Mouse (Mus musculus) lung, postnatal 14 days (tissue): Measurements from ENCODE around the gene Cntn5.
A peak's percentile ranks its signal among the peaks of the same experiment; 100 is the strongest.

Source experiments
- DNase-seq: peaks from one replicate; pipeline ENCODE4 v3.0.0; 2021

Cntn5 gene

DNA sequence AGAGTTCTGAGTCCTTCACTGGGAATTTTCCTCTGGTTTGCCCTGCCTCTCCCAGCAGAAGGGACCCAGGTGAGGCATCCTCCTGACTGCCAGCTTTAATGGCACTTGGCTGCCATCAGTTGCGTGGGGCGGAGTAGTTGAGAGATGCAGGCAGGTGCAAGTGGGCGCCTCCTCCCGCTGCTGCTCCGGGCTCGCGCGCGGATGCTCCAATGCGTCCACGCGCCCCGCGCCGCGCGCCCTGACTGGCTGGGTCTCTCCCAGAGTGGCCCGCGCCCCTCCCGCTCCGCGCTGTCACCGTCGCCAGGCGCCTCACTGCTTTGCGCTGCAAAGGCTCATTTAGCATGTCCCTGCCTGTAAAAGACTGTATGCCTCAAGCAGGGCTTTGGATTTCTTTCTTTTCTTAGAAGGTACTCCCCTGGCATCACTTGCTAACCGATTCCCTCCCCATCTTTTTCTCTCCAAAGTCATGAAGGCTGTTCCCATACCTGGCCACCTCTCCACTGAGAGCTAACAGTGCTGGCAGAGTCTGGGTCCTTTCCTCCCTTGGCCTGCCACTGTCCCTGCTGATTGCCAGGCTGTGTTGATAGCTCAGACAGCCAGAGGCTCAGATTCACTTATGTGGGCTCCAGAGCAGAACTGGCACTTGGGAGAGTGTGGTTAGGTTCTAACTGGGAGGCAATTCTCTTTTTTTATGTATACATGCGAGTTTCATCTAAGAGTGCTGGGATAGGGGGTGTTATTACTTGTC is at the start of gene Cntn5:
Gene Cntn5, minus strand, starts transcription at position 160 of the 748 bp plus-strand sequence.
- DNase-seq, result no peak

DNA sequence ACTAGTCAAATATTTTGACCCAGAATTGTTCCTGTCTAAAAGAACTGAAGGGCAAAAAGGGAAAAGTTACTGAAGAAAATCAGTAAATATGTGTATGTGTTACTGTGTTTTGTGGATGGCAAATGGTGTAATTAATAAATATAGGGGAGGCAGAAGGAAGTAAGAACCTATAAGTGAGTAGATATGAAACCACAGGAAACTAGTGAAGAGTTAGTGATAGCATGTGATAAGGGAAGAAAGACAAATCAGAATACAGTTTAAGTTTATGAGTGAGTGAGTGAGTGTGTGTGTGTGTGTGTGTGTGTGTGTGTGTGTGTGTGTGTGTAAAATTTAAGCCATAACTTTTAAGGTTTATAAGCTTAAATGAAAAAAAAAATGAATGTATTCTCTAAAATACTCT is 45.9 kb upstream of the Cntn5 start:
- DNase-seq, result no peak

DNA sequence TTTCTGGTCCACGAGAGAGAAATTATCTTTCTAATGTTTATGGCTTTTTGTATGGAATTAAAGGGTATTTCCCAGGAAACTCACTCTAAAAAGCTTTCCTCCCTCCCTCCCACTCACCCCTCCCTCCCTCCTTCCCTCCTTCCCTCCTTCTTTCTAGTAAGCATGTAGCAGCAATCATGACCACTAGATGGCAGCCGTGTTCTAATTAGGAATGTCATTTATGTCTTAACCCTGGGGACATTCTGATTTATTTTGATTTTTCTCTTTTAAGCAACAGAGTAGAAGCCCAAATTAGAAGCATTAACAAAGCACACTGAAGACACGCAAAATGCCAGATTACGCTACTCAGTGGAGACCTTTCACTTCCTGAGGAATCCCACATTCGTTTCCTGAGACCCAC is 5.0 kb upstream of the Cntn5 start:
- DNase-seq, result peak; percentile 50

DNA sequence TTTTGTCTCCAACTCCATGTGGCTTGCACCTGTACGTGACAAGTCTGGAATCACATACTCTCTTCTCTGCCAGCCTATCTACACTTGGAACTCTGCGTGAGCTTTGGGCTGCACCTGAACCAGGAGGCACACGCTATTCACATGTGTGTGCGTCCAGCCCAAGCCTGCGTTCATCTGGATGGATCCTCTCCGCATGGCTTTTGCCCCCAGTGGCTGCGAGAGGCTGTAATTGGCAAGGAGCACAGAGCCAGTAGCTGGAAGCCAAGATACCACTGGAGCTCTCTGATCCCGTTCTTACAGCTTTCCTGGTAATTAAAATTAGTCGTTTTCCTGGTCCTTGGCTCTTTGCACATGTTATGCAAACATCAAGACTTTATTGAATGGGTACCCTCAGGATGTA is 1.1 kb upstream of the Cntn5 start:
- no peak for DNase-seq

DNA sequence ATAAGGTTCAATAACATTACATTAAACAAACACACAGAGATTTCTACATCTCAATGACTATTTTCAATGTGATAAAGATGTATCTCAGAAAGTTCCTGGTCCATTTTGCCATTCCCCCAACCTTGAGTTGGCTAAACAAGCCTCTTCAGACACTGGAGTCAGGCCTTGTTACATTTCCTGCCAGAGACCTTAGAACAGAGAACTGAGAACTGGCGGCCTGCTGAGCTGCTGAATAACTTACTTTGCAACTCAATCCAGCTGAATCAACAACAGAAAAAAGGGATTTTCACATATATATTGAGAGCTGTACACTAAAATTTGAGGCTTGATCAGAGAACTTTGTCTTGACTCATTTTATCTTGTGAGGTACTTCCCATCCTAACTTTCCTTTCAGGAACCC is 24.8 kb downstream of the Cntn5 start:
- DNase-seq, result no peak

DNA sequence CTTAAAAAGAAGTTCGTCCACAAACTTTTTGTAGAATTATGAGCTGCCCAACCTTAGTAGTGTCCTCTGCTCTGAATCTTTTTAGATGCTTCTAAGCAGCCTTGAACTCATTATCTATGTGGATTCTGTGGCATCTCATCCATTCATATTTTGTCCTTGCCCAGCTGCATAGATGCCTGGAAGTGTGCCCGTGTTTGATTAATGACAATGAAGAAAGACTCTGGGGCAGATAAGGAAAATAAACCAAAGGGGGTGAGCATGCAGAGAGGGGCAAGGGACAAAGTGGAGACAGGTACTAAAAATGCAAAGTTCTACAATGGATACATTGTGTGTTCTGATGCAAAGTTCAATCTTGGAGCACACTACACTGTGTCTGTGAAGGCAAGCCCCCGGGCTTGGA is 30.7 kb downstream of the Cntn5 start:
- no peak for DNase-seq

DNA sequence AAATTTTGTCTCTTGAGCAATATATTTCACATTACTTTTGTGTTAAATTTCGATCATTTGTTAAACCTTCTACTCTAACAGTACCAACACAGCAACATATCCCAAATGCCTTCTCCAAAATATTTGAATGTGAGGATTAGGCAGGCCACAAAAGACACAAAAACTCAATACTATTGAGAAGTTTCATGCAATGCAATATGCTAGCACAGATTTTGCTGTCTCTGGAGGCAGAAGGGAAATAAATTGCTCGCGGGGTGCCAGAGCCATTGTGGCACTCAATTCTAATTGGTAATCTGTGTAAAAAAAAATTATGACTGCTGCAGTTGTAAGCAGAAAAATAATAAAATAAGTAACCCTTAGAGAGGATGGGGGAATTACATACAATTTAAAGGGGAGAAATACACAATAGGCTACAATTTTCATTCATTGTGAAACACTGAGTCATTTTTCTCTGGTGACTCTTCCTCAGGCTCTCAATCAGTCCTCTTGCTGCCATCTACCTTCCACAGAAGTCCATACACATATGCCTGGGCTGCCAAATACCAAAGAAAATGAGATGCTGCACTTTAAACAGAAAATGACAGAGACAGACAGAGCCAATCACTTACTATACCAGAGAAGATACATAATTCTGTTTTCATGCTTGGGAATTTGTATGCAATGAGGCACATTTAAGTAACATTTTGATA is 48.2 kb downstream of the Cntn5 start:
- DNase-seq, result no peak

DNA sequence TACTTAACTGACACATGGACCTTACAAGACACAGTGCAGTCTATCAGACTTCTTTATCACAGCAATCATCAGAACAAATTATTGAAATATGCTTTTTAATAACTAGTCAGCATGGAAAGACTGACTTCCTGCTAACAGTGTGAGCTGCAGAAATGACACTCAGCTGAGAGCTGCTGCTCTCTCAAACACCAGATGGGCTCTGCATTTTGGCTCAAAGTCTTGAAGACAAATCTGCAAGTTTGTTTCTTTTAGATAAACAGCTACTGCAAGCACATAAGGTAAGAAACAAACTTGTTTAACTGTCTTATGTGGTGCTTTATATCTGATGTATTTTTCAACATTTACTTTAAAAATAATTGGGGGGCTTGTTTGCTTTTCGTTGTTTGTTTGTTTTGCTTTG is 87.9 kb downstream of the Cntn5 start:
- DNase-seq, result no peak

DNA sequence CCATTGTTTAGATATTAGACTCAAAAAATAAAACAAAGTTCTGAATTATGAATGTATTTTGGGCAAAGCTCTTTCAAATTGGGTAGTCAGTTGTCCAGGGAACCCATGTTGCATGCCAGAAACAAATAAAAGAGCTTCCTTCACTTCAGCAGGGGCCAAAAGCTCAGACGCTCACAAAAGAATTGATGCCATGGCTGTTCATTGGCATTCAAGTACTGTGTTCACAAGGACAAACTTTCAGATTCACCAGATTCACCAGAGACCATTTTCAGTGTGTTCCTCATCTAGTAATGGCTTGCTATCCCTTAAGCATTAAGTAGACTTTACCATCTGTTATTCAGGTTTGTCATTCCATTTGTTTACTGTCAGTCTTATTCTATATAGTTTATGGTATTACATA is 107.4 kb downstream of the Cntn5 start:
- no peak for DNase-seq

DNA sequence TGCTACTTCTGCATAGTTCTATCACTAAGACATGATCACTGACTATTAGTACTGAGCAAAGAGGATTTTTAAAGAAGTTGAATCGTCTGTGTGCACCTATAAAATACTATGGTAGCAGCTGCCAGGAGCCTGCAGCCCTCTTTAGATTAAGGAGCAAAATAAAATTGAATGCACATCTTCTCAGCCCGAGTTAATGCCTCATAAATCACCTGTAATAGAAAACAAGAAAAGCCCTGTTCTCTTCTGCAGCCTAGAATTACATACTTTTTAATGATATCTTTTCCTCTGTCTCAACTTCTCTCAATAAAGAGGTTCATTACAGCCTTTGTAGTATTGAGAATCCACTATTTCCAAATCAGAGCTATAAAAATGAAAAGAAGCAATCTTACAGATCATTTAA is 109.5 kb downstream of the Cntn5 start:
- no peak for DNase-seq

DNA sequence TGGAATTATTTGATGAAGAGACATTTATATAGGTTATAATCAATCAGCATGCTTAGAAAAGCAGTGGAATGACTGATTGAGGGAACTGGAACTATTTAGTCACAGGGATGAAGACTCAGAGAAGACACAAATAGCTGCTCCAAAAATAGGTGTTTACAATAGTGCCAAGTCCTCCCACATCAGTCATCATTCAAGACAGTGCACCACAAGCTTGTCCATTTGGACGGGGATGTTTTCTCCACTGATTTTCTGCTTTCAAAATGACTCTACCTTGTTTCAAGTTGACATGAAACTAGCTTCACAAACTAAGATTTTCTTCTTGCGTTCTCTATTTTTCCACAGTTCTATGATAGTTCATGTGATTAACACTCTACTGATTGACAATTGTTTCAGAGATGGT is 172.7 kb downstream of the Cntn5 start:
- no peak for DNase-seq

DNA sequence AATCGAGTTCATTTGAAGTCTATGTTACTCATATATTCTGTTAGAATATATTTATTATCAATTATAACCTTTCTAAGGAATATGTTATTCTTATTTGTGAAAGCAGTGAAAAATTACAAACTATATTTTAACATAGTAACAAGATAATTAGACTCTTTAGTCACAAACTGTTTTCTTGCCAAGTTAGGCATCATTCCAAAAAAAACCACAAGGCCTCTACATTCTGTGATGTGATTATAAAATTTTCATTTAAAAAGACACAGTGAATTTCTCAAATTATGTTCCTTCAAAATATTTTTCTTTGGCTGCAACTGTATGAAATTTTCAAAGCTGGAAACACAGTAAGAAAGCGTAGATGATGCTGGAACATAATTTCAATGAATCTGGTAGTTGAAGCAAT is 180.4 kb downstream of the Cntn5 start:
- no peak for DNase-seq

DNA sequence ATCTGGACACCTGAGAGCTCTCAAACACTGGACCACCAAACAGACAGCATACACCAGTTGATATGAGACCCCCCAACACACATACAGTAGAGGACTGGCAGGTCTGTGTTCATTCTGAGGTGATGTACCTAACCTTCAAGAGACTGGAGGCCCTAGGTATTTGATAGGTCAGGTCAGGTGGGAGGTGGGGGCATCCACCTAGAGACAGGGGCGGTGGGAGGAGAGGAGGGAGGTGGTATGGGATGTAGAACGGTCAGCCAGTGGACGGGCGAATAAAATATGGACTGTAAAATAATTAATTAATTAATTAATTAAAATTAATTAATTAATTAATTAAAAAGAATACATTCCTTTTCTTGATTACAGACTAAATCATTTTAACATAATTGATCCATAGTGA is 182.5 kb downstream of the Cntn5 start:
- no peak for DNase-seq

DNA sequence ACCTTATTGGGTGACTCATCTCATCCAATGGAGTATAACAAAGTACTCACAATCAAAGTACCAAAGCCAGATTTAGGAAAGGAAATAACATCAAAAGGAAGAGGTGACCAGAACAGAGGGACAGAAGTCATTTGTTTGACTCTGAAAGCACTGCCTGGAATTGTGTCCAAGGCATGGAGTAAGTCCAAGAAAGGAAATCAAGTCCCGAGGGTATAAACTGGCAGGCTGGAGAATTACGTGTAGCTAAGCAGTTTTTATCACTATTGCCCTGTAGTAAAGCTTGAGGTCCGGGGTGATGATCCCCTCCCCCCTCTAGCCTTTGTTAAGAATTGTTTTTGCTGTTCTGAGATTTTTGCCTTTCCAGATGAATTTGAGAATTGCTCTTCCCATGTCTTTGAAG is 185.6 kb downstream of the Cntn5 start:
- no peak for DNase-seq

DNA sequence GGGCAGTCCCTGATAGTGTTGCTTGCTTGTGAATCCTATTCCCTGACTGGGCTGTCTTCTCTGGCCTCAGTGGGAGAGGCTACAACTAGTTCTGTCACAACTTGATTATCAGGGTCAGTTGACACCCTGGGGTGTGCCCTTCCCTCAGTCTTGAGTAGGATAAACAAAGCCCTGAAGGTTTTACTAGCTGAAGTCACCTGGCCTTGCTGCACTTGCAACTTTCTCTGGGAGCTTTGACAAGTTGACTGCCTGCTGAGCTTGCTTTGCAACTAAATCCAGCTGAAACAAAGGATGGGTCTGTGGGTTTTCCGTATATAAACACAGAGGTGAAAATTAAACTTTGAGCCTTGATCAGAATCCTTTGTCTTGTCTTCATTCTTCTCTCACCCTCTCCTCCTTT is 190.9 kb downstream of the Cntn5 start:
- no peak for DNase-seq

DNA sequence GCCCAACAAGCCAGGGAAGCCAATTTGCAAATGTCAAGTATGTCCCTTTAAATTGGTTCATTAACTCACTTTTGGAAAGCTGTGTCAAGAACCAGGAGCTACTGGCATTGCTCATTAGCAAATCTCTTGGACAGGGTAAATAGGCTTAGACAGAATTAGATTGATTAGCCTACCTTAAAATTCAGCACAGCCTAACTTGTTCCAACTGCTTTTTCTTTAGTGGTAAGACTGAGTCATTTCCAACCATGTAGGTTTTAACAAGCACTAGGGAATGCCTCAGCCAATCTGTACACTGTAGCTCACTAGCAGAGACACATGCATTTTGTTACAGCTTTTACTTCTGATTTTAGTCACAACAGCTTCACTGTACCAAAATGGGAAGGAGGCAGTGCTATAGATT is 222.9 kb downstream of the Cntn5 start:
- DNase-seq, result no peak

DNA sequence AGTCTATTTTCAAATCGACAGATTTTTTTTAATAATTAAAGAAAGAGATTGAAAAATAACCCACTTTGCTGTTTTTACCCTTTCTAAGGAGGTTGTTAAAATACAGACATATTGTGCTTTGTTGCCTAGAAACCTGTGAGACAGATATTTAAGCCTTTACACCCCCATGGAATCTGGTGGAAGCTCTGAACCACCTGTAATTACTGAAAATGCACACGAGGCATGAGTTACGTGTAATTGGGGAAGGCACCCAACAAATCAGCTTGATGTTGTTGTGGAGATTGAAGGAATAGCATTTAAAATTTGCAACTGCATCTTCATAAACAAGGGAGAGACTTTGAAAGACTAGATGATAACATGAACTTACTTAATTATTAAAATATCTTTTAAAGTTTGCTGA is 223.4 kb downstream of the Cntn5 start:
- DNase-seq, result no peak

DNA sequence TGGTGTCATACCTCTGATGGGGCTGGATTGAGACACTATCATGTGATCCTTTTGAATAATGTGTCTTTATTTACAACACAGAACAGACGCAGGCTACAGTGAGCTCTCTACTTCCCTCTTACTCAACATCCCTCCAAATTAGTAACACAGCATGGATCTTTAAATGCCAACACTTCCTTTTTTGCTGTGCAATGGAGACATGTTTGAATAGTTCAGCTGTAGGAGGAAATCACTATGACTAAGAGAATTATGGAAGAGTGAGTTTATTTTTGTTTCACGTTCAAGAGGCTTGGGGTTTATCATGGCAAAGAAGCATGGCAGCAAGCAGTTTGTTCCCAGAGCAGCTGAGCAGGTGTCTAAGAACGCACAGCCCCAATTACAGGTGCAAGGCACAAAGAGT is 235.9 kb downstream of the Cntn5 start:
- no peak for DNase-seq

DNA sequence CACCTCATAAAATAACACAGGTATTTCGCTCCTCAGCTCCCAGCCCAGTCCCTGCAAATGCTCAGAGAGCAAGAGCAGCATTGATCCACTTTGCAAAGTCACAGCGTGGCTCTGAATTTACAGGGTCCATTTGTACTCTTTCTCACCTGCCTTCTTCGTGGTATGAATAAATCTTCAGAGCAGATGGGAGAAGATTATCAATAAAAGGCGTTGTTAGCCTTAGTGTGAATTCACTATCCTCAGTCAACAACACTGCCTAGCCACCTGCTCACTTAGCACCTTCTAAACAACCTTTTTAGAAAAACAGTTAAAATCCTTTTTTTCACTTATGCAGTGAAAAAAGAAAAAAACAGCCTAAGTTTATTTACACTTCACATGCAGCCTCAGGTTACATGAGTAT is 237.1 kb downstream of the Cntn5 start:
- no peak for DNase-seq

DNA sequence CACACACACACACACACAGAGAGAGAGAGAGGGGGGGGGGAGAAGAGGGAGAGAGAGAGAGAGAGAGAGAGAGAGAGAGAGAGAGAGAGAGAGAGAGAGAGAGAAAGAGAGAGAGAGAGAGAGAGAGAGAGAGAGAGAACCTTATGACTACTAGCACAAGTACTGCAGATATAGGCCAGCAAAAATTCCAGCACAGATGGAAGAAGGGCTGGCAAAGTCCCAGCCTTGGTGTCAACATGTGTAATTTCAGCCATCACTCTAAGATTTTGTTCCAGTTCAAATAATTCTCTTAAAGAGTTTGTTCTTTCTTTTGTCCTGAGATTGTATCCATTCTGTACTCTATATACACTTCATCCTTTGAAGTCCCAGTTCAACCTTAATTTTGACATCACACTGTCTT is 238.8 kb downstream of the Cntn5 start:
- no peak for DNase-seq

DNA sequence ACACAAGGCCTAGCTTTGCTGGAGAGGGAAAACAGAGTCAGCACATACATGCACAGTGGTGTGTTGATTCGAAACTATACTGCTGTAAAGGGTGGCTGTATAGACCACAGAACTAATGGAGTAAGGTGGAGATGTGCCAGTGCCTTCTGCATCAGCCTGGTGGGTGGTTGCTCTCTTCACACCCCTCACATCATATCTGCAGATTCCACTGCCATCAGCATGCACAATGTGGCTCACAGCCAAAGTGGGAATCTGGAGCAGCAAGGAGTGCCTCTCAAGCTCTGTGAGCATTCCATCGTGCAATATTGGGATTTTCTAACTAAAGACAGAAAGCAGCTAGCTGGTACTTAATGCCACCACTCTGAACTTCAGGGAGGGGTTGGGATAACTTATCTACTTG is 241.5 kb downstream of the Cntn5 start:
- no peak for DNase-seq

DNA sequence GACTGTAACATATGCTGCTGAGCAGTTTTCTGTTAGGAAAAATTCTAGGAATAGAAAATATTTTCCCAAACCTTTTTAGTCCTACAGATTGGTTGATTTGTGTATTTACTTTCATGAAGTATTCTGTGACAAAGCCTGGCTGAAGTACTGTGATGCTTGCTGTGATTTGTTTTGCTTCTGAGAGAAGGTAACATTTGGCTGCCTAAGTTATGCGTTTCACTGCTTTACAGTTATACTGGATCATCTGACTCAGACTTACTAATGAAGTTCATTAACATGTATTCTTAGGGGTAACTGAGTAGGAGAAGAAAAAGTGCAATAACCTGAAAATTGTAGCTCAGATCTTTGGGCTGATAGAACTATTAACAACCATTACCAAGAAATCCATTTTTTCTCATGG is 245.1 kb downstream of the Cntn5 start:
- no peak for DNase-seq

DNA sequence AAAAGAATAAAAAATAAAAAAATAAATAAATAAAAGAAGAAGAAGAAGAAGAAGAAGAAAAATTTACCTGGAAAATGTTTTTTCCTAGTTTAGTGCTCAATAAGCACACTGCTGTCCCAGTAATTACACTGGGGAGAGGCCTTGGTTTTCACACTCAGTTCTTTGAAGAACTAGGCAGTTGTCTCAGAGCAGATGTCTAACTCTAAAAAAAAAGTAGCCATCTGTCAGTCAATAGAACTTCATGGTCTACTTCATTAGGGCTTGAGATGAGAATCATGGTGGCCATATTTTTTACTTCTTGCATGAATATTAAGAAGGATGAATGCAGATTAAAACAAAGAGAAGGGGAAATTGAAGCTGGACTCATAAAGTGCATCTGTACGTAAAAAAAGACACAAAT is 246.5 kb downstream of the Cntn5 start:
- DNase-seq, result no peak

DNA sequence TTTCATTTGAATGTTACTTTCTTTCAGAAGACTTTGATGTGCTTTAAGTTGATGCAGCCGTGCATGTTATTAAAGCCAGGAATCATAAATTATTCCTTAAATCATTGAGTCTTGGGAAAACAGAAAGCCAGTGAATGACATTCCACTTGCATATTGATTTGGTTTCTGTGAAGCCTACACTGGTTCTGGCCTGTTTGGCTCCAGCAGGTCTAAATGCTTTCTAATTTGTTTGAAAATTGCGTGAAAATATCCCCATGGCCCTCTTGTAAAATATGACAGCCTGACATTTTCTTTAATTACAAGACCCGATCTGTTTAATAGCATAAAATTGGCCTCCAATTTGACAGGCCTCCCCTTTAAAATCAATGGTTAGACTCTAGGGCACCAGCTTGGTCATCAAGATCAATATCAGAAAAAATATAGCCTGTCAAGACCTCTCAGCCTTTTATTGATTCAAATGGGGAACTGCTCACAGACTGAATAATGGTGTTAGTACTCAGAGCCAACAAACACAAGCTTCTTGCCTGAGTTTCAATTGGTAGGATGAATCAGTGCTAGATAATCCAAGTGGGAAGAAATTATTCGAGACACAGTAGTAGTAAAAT is 247.3 kb downstream of the Cntn5 start:
- DNase-seq, result no peak

DNA sequence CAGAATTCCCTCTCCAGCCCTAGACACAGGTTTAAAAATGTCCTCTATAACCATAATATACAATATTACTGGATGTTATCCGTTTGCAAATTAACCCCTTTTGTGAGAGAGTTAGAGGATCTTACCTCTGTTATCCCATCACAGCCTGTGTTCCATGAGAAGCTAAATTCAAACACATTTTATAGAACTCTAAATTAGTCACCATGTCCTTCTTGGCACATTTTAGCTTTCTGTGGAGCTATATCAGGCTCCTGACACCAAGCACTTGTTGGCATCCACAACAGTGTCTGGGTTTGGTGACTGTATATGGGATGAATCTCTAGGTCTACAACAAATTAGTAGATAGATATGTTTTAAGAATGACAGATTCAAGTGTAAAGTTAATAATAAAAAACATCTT is 253.9 kb downstream of the Cntn5 start:
- no peak for DNase-seq
